14 mouse cellular contexts compared by ENCODE assay signal in genomic region chr13:111144721-111145120, GRCm38 (mm10).
"Had no signal": no experiment of that assay in that cellular context is flagged by ENCODE, and none has a peak within 500 bp of the region (broad histone marks: within the 10 kb centered on the region; RNA-seq: fewer than 3 reads in every experiment).

No protein-coding gene starts in this region.

- H3K27ac ChIP-seq: limb, embryonic 15.5 days; liver, embryonic 12.5 days; midbrain, embryonic 10.5 days; neural tube, embryonic 12.5 days; stomach, postnatal 0 days had no signal

- H3K27me3 ChIP-seq: limb, embryonic 15.5 days; liver, embryonic 12.5 days; neural tube, embryonic 12.5 days had no signal

- DNase-seq: kidney, adult 18-20 months; kidney, postnatal 10 days; kidney, postnatal 4 days; lung, embryonic 14.5 days; lung, postnatal 10 days; lung, postnatal 4 days; midbrain, embryonic 14.5 days; thymus, adult 18-20 months; thymus, postnatal 14 days had no signal

- ATAC-seq: liver, embryonic 12.5 days had no signal

- H3K4me2 ChIP-seq: limb, embryonic 15.5 days; liver, embryonic 12.5 days; lung, embryonic 14.5 days; neural tube, embryonic 12.5 days had no signal

- H3K36me3 ChIP-seq: limb, embryonic 15.5 days; liver, embryonic 12.5 days; midbrain, embryonic 10.5 days; neural tube, embryonic 12.5 days had no signal

- H3K4me3 ChIP-seq: limb, embryonic 15.5 days; liver, embryonic 12.5 days; midbrain, embryonic 10.5 days; neural tube, embryonic 12.5 days had no signal
